Mouse (Mus musculus): ENCODE results near the gene Rdh9. TPM values are rescaled to one million over a fixed set of nuclear protein-coding genes. Genes with fewer than 3 reads are reported as not detected.
"Not testable (repeated sequence)": the region's sequence is repeated elsewhere in the genome, so short reads cannot be mapped to it uniquely, and the experiment has no call there.

The Rdh9 gene
- polyA plus RNA-seq, 1 experiment from 2014 or later: 0.24 TPM

DNA sequence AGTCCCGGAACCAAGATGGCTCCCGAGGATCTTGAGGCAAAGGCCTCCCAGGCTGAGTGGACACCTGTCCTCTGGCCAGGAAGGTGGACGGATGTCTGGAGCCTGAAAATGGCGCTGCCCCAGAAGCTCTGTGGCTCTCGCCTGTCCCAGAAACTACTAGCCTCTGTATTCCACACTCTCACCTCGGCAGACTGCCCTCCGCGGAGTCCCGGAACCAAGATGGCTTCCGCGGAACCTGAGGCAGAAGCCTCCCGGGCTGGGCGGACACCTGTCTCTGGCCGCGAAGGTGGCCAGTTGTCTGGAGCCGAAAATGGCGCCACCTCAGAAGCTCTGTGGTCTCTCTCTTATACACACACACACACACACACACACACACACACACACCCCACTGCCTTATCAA lies 6.1 kb downstream of the Rdh9 start:
- not testable (repeated sequence) for H3K9me3 ChIP-seq (replicated peaks; ENCODE audit: control insufficient read depth, low read length); ATAC-seq (replicated peaks; ENCODE audit: extremely low read depth, insufficient read depth, low FRiP score); H3K4me3 ChIP-seq (ENCODE audit: low read length); H3K9ac ChIP-seq (ENCODE audit: low read length); H3K27ac ChIP-seq (ENCODE audit: low read length); H3K4me2 ChIP-seq (ENCODE audit: low read depth, low read length); H3K4me1 ChIP-seq (ENCODE audit: control insufficient read depth, insufficient read depth, low read length); H3K36me3 ChIP-seq (ENCODE audit: control insufficient read depth, insufficient read depth); H3K27me3 ChIP-seq (ENCODE audit: control insufficient read depth, insufficient read depth, low read length)
- WGBS: 91% methylated on average over 17 of the region's 17 CpGs

DNA sequence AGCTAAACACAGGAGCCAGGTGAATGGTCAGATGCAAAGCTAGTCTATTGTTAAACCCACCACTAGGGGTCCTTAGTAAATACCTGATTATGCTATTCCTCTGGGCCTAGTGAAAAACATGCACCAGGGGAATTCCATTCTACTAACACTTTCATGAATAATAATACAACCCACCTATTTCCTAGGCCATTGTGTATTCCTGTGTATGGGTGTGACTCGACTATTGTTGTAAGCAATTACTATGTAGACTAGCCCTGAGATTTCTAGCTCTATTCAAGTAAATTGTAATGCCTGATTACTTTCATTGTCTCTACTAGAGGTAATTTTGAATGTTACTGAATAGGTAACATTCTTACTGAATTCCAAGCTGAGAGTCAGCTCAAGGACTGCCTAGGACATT lies 9.2 kb downstream of the Rdh9 start:
- not testable (repeated sequence) for H3K36me3 ChIP-seq (ENCODE audit: control insufficient read depth, insufficient read depth); H3K4me2 ChIP-seq (ENCODE audit: low read depth, low read length); H3K9me3 ChIP-seq (replicated peaks; ENCODE audit: control insufficient read depth, low read length); H3K4me3 ChIP-seq (ENCODE audit: low read length); H3K27ac ChIP-seq (ENCODE audit: low read length); H3K4me1 ChIP-seq (ENCODE audit: control insufficient read depth, insufficient read depth, low read length); H3K27me3 ChIP-seq (ENCODE audit: control insufficient read depth, insufficient read depth, low read length); H3K9ac ChIP-seq (ENCODE audit: low read length); ATAC-seq (replicated peaks; ENCODE audit: extremely low read depth, insufficient read depth, low FRiP score)
- WGBS: 80% methylated on average over 1 of the region's 1 CpGs

DNA sequence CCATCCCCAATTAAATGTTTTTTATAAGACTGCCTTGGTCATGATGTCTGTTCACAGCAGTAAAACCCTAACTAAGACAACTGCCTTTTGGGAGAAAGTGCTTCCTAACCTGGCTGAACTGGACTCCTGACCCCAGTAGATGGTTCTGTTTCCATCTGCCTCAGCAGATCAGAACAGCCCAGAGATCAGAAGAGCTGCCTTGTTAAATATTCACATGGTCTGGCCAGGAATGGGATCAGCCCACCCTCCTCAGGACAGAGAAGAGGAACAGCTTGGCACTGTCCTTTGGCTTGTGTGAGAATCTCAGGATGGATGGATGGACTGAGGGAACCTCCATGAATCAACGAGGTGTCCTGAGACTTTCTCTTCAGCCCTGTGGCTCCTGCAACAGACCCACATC lies 23.1 kb downstream of the Rdh9 start:
- H3K27me3 ChIP-seq (ENCODE audit: control insufficient read depth, insufficient read depth, low read length): no peaks in the 10 kb centered on the region
- H3K9ac ChIP-seq (ENCODE audit: low read length): no peak overlapping the region
- 66% methylated on average over 1 of the region's 1 CpGs for WGBS
- no peak overlapping the region for H3K27ac ChIP-seq (ENCODE audit: low read length)
- no peak overlapping the region for H3K4me2 ChIP-seq (ENCODE audit: low read depth, low read length)
- H3K4me3 ChIP-seq (ENCODE audit: low read length): no peak overlapping the region
- H3K36me3 ChIP-seq (ENCODE audit: control insufficient read depth, insufficient read depth): no peaks in the 10 kb centered on the region
- H3K9me3 ChIP-seq (replicated peaks; ENCODE audit: control insufficient read depth, low read length): no peaks in the 10 kb centered on the region
- no peak for ATAC-seq (replicated peaks; ENCODE audit: extremely low read depth, insufficient read depth, low FRiP score)
- H3K4me1 ChIP-seq (ENCODE audit: control insufficient read depth, insufficient read depth, low read length): no peaks in the 10 kb centered on the region

DNA sequence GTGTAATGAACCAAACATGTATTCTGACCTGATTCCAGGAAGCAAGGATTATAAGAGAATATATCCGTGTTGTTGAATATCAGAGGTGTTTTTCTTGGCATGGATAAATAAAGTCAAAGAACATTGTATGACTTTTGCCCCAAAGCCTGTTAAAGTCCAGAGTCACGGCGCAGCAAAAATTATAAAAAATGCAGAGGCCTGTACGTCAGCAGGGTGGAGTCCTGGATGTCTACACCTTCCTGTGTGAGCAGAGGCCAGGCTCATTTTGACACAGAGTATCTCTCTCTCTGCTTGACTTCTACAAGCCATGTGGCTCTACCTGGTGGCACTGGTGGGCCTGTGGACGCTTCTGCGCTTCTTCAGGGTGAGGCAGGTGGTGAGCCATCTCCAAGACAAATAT lies 24.7 kb downstream of the Rdh9 start, which contains the start of gene Rdh16:
Gene Rdh16, plus strand, starts transcription at position 262 of the 400 bp plus-strand sequence.
- Histone ChIP-seq H3K4me1 (ENCODE audit: control insufficient read depth, insufficient read depth, low read length) (no peaks in the 10 kb centered on the region), H3K27ac (ENCODE audit: low read length) (no peak within 1 kb of the TSS), H3K27me3 (ENCODE audit: control insufficient read depth, insufficient read depth, low read length) (no peaks in the 10 kb centered on the region), H3K36me3 (ENCODE audit: control insufficient read depth, insufficient read depth) (no peaks in the 10 kb centered on the region), H3K4me2 (ENCODE audit: low read depth, low read length) (no peak within 1 kb of the TSS), H3K9me3 (replicated peaks; ENCODE audit: control insufficient read depth, low read length) (no peaks in the 10 kb centered on the region), H3K9ac (ENCODE audit: low read length) (no peak within 1 kb of the TSS), H3K4me3 (ENCODE audit: low read length) (no peak within 1 kb of the TSS)
- 75% methylated on average over 6 of the region's 6 CpGs for WGBS
- ATAC-seq (replicated peaks; ENCODE audit: extremely low read depth, insufficient read depth, low FRiP score): no peak

DNA sequence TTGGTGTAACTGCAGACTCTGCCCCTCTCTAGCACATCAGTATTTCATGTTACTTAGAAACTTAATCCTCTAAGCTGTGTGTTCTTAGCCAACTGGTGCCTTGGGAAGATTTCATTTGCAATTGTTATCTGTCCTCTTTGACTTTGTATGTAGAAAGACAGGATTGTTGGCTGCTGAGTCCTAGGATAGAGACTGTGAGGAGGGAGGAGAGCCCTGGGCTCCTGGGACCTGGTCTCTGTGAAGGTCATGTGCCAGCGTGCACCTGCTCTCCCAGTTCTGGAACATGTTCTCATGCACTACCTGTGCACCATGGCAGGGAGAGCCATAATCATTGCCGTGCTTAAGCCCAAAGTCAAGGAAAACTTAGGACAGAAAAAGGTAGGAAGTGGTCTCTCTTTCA lies 25.4 kb downstream of the Rdh9 start:
- Histone ChIP-seq H3K9me3 (replicated peaks; ENCODE audit: control insufficient read depth, low read length) (no peaks in the 10 kb centered on the region), H3K36me3 (ENCODE audit: control insufficient read depth, insufficient read depth) (no peaks in the 10 kb centered on the region), H3K4me2 (ENCODE audit: low read depth, low read length) (no peak overlapping the region), H3K4me3 (ENCODE audit: low read length) (no peak overlapping the region), H3K27me3 (ENCODE audit: control insufficient read depth, insufficient read depth, low read length) (no peaks in the 10 kb centered on the region), H3K9ac (ENCODE audit: low read length) (no peak overlapping the region), H3K4me1 (ENCODE audit: control insufficient read depth, insufficient read depth, low read length) (no peaks in the 10 kb centered on the region), H3K27ac (ENCODE audit: low read length) (no peak overlapping the region)
- no peak for ATAC-seq (replicated peaks; ENCODE audit: extremely low read depth, insufficient read depth, low FRiP score)
- WGBS: 85% methylated on average over 2 of the region's 2 CpGs

DNA sequence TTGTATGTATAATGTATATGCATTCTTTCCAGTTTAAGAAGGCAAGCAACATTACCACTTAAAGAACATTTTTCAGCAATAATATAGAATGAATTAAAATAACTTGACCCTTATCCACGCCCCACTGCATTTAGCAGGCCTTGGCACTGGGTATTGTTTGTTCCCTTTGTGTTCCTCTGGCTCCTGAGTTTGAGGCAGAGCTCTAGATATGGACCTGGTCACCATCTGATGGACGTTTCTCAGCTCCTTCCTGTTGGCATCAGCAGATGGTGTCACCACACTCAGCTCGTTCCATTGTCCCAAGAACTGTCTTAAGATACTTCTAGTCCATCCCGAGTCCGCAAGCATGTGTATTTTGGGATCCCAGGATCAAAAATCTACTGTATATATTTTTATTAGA lies 26.1 kb downstream of the Rdh9 start:
- Histone ChIP-seq H3K27ac (ENCODE audit: low read length) (no peak overlapping the region), H3K27me3 (ENCODE audit: control insufficient read depth, insufficient read depth, low read length) (no peaks in the 10 kb centered on the region), H3K4me2 (ENCODE audit: low read depth, low read length) (no peak overlapping the region), H3K4me1 (ENCODE audit: control insufficient read depth, insufficient read depth, low read length) (no peaks in the 10 kb centered on the region), H3K9me3 (replicated peaks; ENCODE audit: control insufficient read depth, low read length) (no peaks in the 10 kb centered on the region), H3K9ac (ENCODE audit: low read length) (no peak overlapping the region), H3K36me3 (ENCODE audit: control insufficient read depth, insufficient read depth) (no peaks in the 10 kb centered on the region), H3K4me3 (ENCODE audit: low read length) (no peak overlapping the region)
- WGBS: 64% methylated on average over 5 of the region's 5 CpGs
- ATAC-seq (replicated peaks; ENCODE audit: extremely low read depth, insufficient read depth, low FRiP score): no peak

DNA sequence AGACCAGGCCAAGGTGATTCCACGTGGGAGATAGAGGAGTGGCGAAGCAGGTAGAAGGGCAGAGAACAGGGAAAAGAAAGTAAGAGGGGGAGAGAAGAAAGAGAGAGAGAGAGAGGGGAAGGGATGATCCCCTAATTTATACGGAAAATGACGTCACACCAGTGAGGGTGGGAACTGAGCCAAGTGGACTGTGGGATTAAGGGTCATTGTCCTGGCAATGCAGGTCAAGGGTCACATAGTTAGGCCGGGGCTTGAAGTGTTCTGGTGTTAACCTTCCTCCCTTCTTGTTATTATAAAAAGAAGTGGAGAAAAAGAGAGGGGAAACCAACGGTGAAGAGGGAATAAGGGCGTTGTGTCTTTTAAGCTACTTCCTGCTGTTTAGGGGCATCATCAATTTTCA lies 28.2 kb downstream of the Rdh9 start:
- Histone ChIP-seq H3K4me2 (ENCODE audit: low read depth, low read length) (no peak overlapping the region), H3K4me3 (ENCODE audit: low read length) (no peak overlapping the region), H3K4me1 (ENCODE audit: control insufficient read depth, insufficient read depth, low read length) (no peaks in the 10 kb centered on the region), H3K27me3 (ENCODE audit: control insufficient read depth, insufficient read depth, low read length) (no peaks in the 10 kb centered on the region), H3K9me3 (replicated peaks; ENCODE audit: control insufficient read depth, low read length) (no peaks in the 10 kb centered on the region), H3K27ac (ENCODE audit: low read length) (no peak overlapping the region), H3K36me3 (ENCODE audit: control insufficient read depth, insufficient read depth) (no peaks in the 10 kb centered on the region), H3K9ac (ENCODE audit: low read length) (no peak overlapping the region)
- no peak for ATAC-seq (replicated peaks; ENCODE audit: extremely low read depth, insufficient read depth, low FRiP score)
- WGBS: 64% methylated on average over 7 of the region's 7 CpGs

DNA sequence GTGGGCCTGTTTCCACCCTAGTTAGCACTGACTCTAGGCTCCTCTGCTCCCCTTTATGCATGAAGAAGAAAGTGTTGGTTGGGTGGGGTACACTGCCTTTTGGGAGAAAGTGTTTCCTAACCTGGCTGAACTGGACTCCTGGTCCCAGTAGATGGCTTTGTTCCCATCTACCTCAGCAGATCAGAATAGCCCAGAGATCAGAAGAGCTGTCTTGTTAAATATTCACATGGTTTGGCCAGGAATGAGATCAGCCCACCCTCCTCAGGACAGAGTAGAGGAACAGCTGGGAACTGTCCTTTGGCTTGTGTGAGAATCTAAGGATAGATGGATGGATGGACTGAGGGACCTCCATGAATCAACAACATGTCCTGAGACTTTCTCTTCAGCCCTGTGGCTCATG lies 39.7 kb downstream of the Rdh9 start:
- H3K4me1 ChIP-seq (ENCODE audit: control insufficient read depth, insufficient read depth, low read length): no peaks in the 10 kb centered on the region
- no peak for ATAC-seq (replicated peaks; ENCODE audit: extremely low read depth, insufficient read depth, low FRiP score)
- no peak overlapping the region for H3K27ac ChIP-seq (ENCODE audit: low read length)
- no peak overlapping the region for H3K4me3 ChIP-seq (ENCODE audit: low read length)
- no peaks in the 10 kb centered on the region; the same call in 1 of the 2 replicates for H3K9me3 ChIP-seq (replicated peaks; ENCODE audit: control insufficient read depth, low read length)
- no peak overlapping the region for H3K4me2 ChIP-seq (ENCODE audit: low read depth, low read length)
- H3K9ac ChIP-seq (ENCODE audit: low read length): no peak overlapping the region
- H3K27me3 ChIP-seq (ENCODE audit: control insufficient read depth, insufficient read depth, low read length): no peaks in the 10 kb centered on the region
- no peaks in the 10 kb centered on the region for H3K36me3 ChIP-seq (ENCODE audit: control insufficient read depth, insufficient read depth)

DNA sequence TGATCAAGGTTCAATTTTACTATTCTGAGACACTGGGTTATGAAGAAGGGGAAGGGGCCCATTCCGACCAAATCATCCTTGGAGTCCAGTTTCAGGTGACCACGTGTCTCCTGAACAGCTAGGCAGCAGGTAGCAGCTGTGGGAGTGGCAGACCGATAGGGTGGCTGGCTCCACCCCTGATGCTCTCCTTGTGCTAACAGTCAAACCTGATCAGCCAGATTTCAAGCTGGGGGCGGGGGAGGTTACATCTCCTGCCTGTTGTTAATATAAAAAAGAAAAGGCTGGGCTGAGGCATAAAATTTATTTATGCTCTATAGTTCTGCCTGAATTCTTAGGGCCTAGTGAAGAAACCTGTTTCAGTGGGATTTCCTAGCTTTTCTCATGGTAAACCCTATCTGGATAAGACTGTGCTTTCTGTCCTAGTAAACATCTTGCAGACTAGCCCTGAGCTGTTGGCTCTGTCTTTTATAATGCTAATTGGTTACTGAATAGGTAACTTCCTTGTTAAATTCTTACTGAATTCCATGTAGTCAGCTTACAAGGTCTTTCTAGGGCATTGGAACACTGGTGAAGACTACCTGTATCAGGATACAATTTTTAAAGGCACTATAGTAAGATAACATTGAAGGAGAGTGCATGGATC lies 41.2 kb downstream of the Rdh9 start:
- 69% methylated on average over 4 of the region's 4 CpGs for WGBS
- H3K4me1 ChIP-seq (ENCODE audit: control insufficient read depth, insufficient read depth, low read length); H3K4me2 ChIP-seq (ENCODE audit: low read depth, low read length); ATAC-seq (replicated peaks; ENCODE audit: extremely low read depth, insufficient read depth, low FRiP score); H3K9me3 ChIP-seq (replicated peaks; ENCODE audit: control insufficient read depth, low read length); H3K27me3 ChIP-seq (ENCODE audit: control insufficient read depth, insufficient read depth, low read length); H3K4me3 ChIP-seq (ENCODE audit: low read length); H3K9ac ChIP-seq (ENCODE audit: low read length); H3K27ac ChIP-seq (ENCODE audit: low read length); H3K36me3 ChIP-seq (ENCODE audit: control insufficient read depth, insufficient read depth): not testable (repeated sequence)
